Mouse (Mus musculus): ENCODE results near the gene Nme1. TPM values are rescaled to one million over a fixed set of nuclear protein-coding genes. Genes with fewer than 3 reads are reported as not detected.

Gene Nme1
- total and polyA plus RNA-seq, 2 experiments from 2014 or later = 17.2 to 56.1 TPM

DNA sequence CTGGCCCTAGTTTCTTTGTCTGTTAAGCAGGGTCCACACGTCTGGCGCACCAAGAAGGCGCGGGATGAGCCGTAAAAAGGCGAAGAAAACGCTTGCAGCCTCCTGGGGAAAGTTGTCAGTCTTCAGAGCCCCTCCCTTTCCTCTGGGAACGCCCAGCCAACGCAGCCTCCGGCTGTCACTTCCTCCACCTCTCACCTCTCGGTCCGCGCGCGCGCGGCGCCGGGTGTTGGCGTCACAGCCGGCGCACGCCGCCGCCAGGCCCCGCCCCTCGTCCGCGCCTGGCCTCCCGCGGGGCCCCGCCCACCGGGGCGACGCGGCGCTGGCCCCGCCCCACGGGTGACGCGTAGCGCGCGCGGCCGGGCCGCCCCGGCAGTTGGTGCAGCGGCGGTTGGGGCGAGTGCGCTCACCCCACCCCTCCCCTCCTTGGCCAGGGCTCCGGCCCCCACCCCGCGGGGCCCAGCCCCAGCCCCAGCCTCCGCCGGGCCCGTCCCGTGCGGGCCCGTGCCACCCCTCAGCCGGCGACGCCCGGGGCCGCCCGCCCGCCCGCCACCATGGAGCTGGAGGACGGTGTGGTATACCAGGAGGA is 27.5 kb upstream of the Nme1 start, which contains the start of gene Spag9:
Spag9 (plus strand) TSS at position 372 of the 586 bp plus-strand sequence.
- H3K9me3 ChIP-seq (replicated peaks; ENCODE audit: control insufficient read depth, low read length) = no peaks in the 10 kb centered on the region
- peak within 1 kb of the TSS; percentile 96 for H3K9ac ChIP-seq (replicated peaks; ENCODE audit: low read depth, low read length)
- under 1% methylated on average over 55 of the region's 70 CpGs for WGBS
- peak within 1 kb of the TSS; percentile 96 for H3K27ac ChIP-seq (ENCODE audit: low read depth)
- H3K4me3 ChIP-seq (ENCODE audit: low read depth, low read length) = peak within 1 kb of the TSS; percentile 86
- H3K36me3 ChIP-seq (replicated peaks; ENCODE audit: control insufficient read depth, insufficient read depth, low read length) = no peaks in the 10 kb centered on the region
- peak; percentile 91 for ATAC-seq (ENCODE audit: insufficient read depth, low read depth)
- H3K27me3 ChIP-seq (ENCODE audit: control insufficient read depth, insufficient read depth, low read length) = no peaks in the 10 kb centered on the region
- no peak for TF ChIP-seq CTCF (IDR thresholded peaks at IDR 0.05; ENCODE audit: low read depth)
- no peak for TF ChIP-seq EP300 (IDR thresholded peaks at IDR 0.05; ENCODE audit: low read depth)
- peak; percentile 98 for DNase-seq (ENCODE audit: low spot score)
- H3K4me1 ChIP-seq (ENCODE audit: control insufficient read depth, insufficient read depth) = peaks cover 8% of the 10 kb centered on the region
- H3K4me2 ChIP-seq (ENCODE audit: low read depth, low read length) = peak within 1 kb of the TSS; percentile 86

DNA sequence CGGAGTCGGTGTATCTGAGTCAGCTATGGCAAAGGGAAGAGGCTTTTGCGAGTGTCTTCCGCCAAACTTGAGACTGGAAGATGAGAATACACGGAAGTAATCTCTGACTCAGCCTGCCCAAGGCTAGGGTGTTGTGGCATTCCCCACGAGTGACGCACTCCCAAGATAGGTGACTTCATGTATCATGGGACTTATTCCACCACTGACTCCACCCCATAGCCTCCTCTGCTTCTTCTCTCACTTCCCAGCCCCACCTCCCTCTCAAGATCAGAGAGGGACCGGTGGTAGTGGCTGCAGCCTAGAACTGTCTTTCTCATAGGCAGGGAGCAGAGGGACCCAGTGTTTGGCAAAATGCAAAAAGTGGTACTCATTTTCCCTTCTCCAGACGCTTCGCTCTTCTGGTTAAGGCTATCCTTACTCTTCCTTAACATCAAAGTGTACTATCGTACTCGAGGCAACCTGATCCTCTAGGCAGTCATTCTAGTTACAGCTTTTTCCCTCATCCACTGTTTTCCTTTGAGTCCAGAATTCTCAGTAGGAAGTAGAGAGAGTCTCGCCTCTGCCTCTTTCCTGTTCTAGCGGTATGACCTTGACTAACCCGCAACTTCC is 26.9 kb upstream of the Nme1 start:
- Histone ChIP-seq H3K9ac (replicated peaks; ENCODE audit: low read depth, low read length) (peak overlapping the region; percentile 96), H3K4me3 (ENCODE audit: low read depth, low read length) (peak overlapping the region; percentile 86), H3K4me1 (ENCODE audit: control insufficient read depth, insufficient read depth) (peaks cover 8% of the 10 kb centered on the region), H3K4me2 (ENCODE audit: low read depth, low read length) (peak overlapping the region; percentile 78), H3K27ac (ENCODE audit: low read depth) (peak overlapping the region; percentile 96), H3K9me3 (replicated peaks; ENCODE audit: control insufficient read depth, low read length) (no peaks in the 10 kb centered on the region), H3K27me3 (ENCODE audit: control insufficient read depth, insufficient read depth, low read length) (no peaks in the 10 kb centered on the region), H3K36me3 (replicated peaks; ENCODE audit: control insufficient read depth, insufficient read depth, low read length) (no peaks in the 10 kb centered on the region)
- WGBS = 3% methylated on average over 15 of the region's 15 CpGs
- ATAC-seq (ENCODE audit: insufficient read depth, low read depth) (peak; percentile 83), DNase-seq (ENCODE audit: low spot score) (peak; percentile 97)
- no peak for TF ChIP-seq EP300 (IDR thresholded peaks at IDR 0.05; ENCODE audit: low read depth)
- TF ChIP-seq CTCF (IDR thresholded peaks at IDR 0.05; ENCODE audit: low read depth) = no peak

DNA sequence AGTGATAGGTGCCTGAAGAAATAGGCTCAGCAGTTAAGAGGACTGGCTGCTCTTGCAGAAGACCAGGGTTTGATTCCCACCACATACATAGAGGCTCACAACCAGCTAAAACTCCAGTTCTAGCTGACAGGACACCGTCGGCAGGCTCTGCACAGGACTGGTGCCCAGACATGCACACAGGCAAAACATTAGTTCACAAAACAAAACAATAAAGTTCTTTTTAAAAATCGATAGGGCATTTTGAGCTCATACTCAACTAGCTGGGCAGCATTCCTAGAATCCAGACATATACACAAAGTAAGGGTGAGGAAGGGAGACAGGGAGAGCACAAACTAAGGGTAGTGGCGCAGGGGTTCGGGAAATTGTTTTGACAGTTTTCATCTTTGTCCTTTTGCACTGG is 26.2 kb upstream of the Nme1 start:
- Histone ChIP-seq H3K9ac (replicated peaks; ENCODE audit: low read depth, low read length) (peak overlapping the region; percentile 96; the same call in 1 of the 2 replicates), H3K4me3 (ENCODE audit: low read depth, low read length) (peak overlapping the region; percentile 86), H3K27ac (ENCODE audit: low read depth) (peak overlapping the region; percentile 96), H3K4me2 (ENCODE audit: low read depth, low read length) (peak overlapping the region; percentile 78), H3K4me1 (ENCODE audit: control insufficient read depth, insufficient read depth) (peaks cover 8% of the 10 kb centered on the region), H3K27me3 (ENCODE audit: control insufficient read depth, insufficient read depth, low read length) (no peaks in the 10 kb centered on the region), H3K9me3 (replicated peaks; ENCODE audit: control insufficient read depth, low read length) (no peaks in the 10 kb centered on the region), H3K36me3 (replicated peaks; ENCODE audit: control insufficient read depth, insufficient read depth, low read length) (no peaks in the 10 kb centered on the region)
- WGBS = 39% methylated on average over 5 of the region's 5 CpGs
- ATAC-seq (ENCODE audit: insufficient read depth, low read depth) (no peak), DNase-seq (ENCODE audit: low spot score) (no peak)
- TF ChIP-seq EP300 (IDR thresholded peaks at IDR 0.05; ENCODE audit: low read depth) (no peak), CTCF (IDR thresholded peaks at IDR 0.05; ENCODE audit: low read depth) (no peak)

DNA sequence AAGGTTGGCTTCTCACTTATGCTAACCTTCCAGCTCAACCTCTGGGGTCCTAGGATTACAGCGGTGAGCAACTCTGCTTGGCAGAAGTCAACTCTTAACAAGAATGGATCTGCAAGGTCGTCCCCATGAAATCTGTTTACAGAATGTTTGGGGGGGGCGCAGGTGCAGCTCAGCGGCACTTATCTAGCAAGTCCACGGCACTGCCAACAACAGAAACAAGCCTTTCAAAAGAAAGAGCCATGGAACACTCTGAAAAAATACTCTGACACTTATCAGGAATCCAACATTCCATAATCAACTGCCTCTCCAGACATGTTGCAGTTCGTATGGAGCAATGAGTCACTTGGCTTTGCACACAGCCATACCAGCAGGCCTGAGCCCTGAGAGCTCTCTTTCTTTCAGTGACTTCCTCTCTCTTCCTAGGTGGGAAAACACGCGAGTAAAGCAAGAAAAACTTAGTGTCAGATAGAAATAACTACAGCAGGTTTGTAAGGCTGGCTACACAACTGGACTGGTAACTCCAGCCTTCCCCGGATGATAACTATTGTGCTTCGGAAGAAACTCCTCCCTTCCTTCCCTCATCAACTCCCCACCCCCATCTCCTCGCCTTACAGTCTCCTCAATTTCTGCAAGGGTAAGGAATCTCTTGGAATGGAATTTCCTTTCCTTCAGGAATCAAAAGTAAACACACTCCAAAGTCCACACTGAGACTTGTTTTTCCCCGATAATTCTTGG is 20.2 kb upstream of the Nme1 start:
- peak overlapping the region; percentile 28 for H3K4me2 ChIP-seq (ENCODE audit: low read depth, low read length)
- no peak overlapping the region for H3K4me3 ChIP-seq (ENCODE audit: low read depth, low read length)
- H3K9ac ChIP-seq (replicated peaks; ENCODE audit: low read depth, low read length) = no peak overlapping the region
- peaks cover 20% of the 10 kb centered on the region for H3K4me1 ChIP-seq (ENCODE audit: control insufficient read depth, insufficient read depth)
- H3K27ac ChIP-seq (ENCODE audit: low read depth) = peak overlapping the region; percentile 97
- H3K36me3 ChIP-seq (replicated peaks; ENCODE audit: control insufficient read depth, insufficient read depth, low read length) = no peaks in the 10 kb centered on the region
- H3K27me3 ChIP-seq (ENCODE audit: control insufficient read depth, insufficient read depth, low read length) = no peaks in the 10 kb centered on the region
- ATAC-seq (ENCODE audit: insufficient read depth, low read depth) (peak; percentile 57), DNase-seq (ENCODE audit: low spot score) (peak; percentile 76)
- TF ChIP-seq EP300 (IDR thresholded peaks at IDR 0.05; ENCODE audit: low read depth) (peak; percentile 52; the same call in 1 of the 2 replicates), CTCF (IDR thresholded peaks at IDR 0.05; ENCODE audit: low read depth) (no peak)
- H3K9me3 ChIP-seq (replicated peaks; ENCODE audit: control insufficient read depth, low read length) = no peaks in the 10 kb centered on the region
- WGBS = 33% methylated on average over 12 of the region's 12 CpGs

DNA sequence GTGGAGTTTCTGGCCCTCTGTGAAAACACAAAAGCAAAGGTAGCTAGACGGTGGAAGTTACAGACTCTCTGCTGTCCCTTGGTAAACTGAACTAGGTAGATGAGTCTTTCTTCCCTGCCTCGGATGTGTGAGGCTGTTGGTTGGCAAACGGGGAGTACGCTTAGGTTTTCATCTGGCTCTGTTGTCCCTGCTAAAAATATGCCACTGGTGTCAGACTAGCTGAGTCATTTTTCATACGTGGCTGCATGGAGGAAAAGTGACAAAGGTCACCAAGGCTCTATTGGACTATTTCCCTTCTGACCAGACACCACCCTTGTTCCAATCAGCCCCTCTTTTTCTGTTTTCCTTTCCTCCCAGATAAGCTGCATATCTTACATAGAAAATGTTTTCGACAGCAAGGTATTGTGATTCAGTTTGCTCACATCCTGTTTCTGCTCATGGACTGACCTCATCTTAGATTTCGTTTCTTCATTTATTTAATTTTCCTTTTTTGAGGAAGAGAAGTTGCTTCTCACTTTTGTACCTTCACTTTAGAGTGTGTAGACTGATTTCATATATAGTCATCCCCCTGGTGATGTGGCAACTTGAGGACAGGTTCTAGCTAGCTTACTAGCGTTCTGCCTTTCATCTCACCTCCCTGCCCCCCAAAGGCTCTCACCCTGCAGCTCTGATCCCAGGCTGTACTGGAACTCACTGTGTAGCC is 19.5 kb upstream of the Nme1 start:
- peak; percentile 70 for ATAC-seq (ENCODE audit: insufficient read depth, low read depth)
- Histone ChIP-seq H3K9me3 (replicated peaks; ENCODE audit: control insufficient read depth, low read length) (no peaks in the 10 kb centered on the region), H3K4me2 (ENCODE audit: low read depth, low read length) (peak overlapping the region; percentile 39), H3K9ac (replicated peaks; ENCODE audit: low read depth, low read length) (no peak overlapping the region), H3K27me3 (ENCODE audit: control insufficient read depth, insufficient read depth, low read length) (no peaks in the 10 kb centered on the region), H3K4me1 (ENCODE audit: control insufficient read depth, insufficient read depth) (peaks cover 20% of the 10 kb centered on the region), H3K36me3 (replicated peaks; ENCODE audit: control insufficient read depth, insufficient read depth, low read length) (no peaks in the 10 kb centered on the region), H3K4me3 (ENCODE audit: low read depth, low read length) (no peak overlapping the region), H3K27ac (ENCODE audit: low read depth) (peak overlapping the region; percentile 97)
- TF ChIP-seq EP300 (IDR thresholded peaks at IDR 0.05; ENCODE audit: low read depth) (no peak), CTCF (IDR thresholded peaks at IDR 0.05; ENCODE audit: low read depth) (no peak)
- WGBS = 19% methylated on average over 8 of the region's 8 CpGs
- peak; percentile 84 for DNase-seq (ENCODE audit: low spot score)

Data from heart, postnatal 0 days (tissue).